Mouse (Mus musculus): Measurements from ENCODE around the gene Olfr112. TPM values are rescaled to one million over a fixed set of nuclear protein-coding genes. Genes with fewer than 3 reads are reported as not detected.
A peak's percentile ranks its signal among the peaks of the same experiment; 100 is the strongest.
"Not testable (repeated sequence)": the region's sequence is repeated elsewhere in the genome, so short reads cannot be mapped to it uniquely, and the experiment has no call there.

Gene Olfr112
- polyA plus RNA-seq (2015; fragmentation: Nextera tagmentation; extraction: Ambion mirVana): not detected in 2 replicates

- Histone ChIP-seq H3K4me1 (no peaks in the 10 kb centered on the region), H3K4me3 (replicated peaks) (no peak within 1 kb of the TSS), H3K4me2 (no peak within 1 kb of the TSS), H3K36me3 (no peaks in the 10 kb centered on the region), H3K27ac (replicated peaks) (no peak within 1 kb of the TSS), H3K9ac (replicated peaks) (no peak within 1 kb of the TSS), H3K9me3 (replicated peaks) (no peaks in the 10 kb centered on the region), H3K27me3 (replicated peaks) (no peaks in the 10 kb centered on the region)
- no peak for ATAC-seq (ENCODE audit: low FRiP score)
Measured at GRCm38 (mm10) chr17:37569351-37569750, at the start of gene Olfr112. Olfr112 (minus strand) TSS chr17:37569451.

GRCm38 (mm10) chr17:37592643-37593042 lies 23.4 kb upstream of the Olfr112 start, which contains the start of gene Olfr114:
Olfr114 (minus strand) TSS chr17:37592743.
- H3K4me3 ChIP-seq (replicated peaks): no peak within 1 kb of the TSS

DNA sequence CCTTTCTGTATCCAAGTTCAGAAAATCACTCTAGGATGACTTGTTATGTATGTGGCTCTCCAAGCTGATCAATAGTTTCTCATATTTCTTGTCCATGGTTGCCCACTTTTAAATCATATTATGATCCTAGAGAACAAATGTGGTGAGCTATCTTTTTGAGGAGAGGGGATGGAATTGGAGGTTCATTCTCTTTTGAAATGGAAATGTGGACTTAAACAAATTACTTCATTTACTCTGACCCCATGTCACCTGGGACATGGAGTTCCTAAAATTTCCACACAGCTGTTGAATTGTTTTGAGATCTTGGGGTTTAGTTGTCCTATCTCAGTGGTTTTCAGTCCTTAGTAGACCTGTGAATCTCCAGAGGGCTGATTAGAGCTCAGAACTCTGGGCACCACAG lies 8.3 kb upstream of the Olfr112 start, which contains the start of gene Olfr113:
Gene Olfr113 (minus strand): TSS at position 101 of the 400 bp plus-strand sequence.
- Histone ChIP-seq H3K27me3 (replicated peaks) (no peaks in the 10 kb centered on the region), H3K36me3 (no peaks in the 10 kb centered on the region), H3K9ac (replicated peaks) (no peak within 1 kb of the TSS), H3K4me2 (no peak within 1 kb of the TSS), H3K4me1 (no peaks in the 10 kb centered on the region), H3K27ac (replicated peaks) (no peak within 1 kb of the TSS), H3K9me3 (replicated peaks) (no peaks in the 10 kb centered on the region), H3K4me3 (replicated peaks) (no peak within 1 kb of the TSS)
- ATAC-seq (ENCODE audit: low FRiP score): no peak

More at GRCm38 (mm10) chr17:37592643-37593042, 23.4 kb upstream of the Olfr112 start, which contains the start of gene Olfr114:
- H3K36me3 ChIP-seq: no peaks in the 10 kb centered on the region
- H3K27me3 ChIP-seq (replicated peaks): no peaks in the 10 kb centered on the region
- no peak within 1 kb of the TSS for H3K4me2 ChIP-seq
- H3K4me1 ChIP-seq: no peaks in the 10 kb centered on the region
- no peak within 1 kb of the TSS for H3K27ac ChIP-seq (replicated peaks)
- H3K9me3 ChIP-seq (replicated peaks): no peaks in the 10 kb centered on the region
- no peak within 1 kb of the TSS for H3K9ac ChIP-seq (replicated peaks)
- ATAC-seq (ENCODE audit: low FRiP score): no peak

GRCm38 (mm10) chr17:37558913-37559615 lies 10.2 kb downstream of the Olfr112 start:
- ATAC-seq (ENCODE audit: low FRiP score): no peak
- Histone ChIP-seq H3K4me3 (replicated peaks) (no peak overlapping the region), H3K4me1 (no peaks in the 10 kb centered on the region), H3K4me2 (no peak overlapping the region), H3K27me3 (replicated peaks) (no peaks in the 10 kb centered on the region), H3K9ac (replicated peaks) (no peak overlapping the region), H3K27ac (replicated peaks) (no peak overlapping the region), H3K9me3 (replicated peaks) (no peaks in the 10 kb centered on the region), H3K36me3 (no peaks in the 10 kb centered on the region)
- WGBS: 60% methylated on average over 1 of the region's 1 CpGs

- Histone ChIP-seq H3K4me1 (no peaks in the 10 kb centered on the region), H3K27me3 (replicated peaks) (no peaks in the 10 kb centered on the region), H3K9ac (replicated peaks) (no peak overlapping the region), H3K36me3 (no peaks in the 10 kb centered on the region), H3K27ac (replicated peaks) (no peak overlapping the region), H3K4me3 (replicated peaks) (no peak overlapping the region), H3K9me3 (replicated peaks) (no peaks in the 10 kb centered on the region), H3K4me2 (no peak overlapping the region)
- peak; percentile 73 for ATAC-seq (ENCODE audit: low FRiP score)
- WGBS: 68% methylated on average over 3 of the region's 3 CpGs
Measured at GRCm38 (mm10) chr17:37543800-37544435, 25.3 kb downstream of the Olfr112 start.

- H3K4me3 ChIP-seq (replicated peaks): no peak overlapping the region
- WGBS: 75% methylated on average over 4 of the region's 4 CpGs
- no peak overlapping the region for H3K9ac ChIP-seq (replicated peaks)
- H3K4me1 ChIP-seq: no peaks in the 10 kb centered on the region
- no peaks in the 10 kb centered on the region for H3K9me3 ChIP-seq (replicated peaks)
- H3K36me3 ChIP-seq: no peaks in the 10 kb centered on the region
- H3K4me2 ChIP-seq: no peak overlapping the region
- H3K27ac ChIP-seq (replicated peaks): no peak overlapping the region
- ATAC-seq (ENCODE audit: low FRiP score): no peak
- no peaks in the 10 kb centered on the region for H3K27me3 ChIP-seq (replicated peaks)
Measured at GRCm38 (mm10) chr17:37541454-37542119, 27.7 kb downstream of the Olfr112 start.

- H3K4me3 ChIP-seq (replicated peaks); H3K9ac ChIP-seq (replicated peaks); H3K4me2 ChIP-seq; H3K36me3 ChIP-seq; H3K27ac ChIP-seq (replicated peaks); H3K27me3 ChIP-seq (replicated peaks); ATAC-seq (ENCODE audit: low FRiP score); H3K4me1 ChIP-seq; H3K9me3 ChIP-seq (replicated peaks): not testable (repeated sequence)
- WGBS: 58% methylated on average over 1 of the region's 1 CpGs
Measured at GRCm38 (mm10) chr17:37538416-37538815, 30.8 kb downstream of the Olfr112 start.

GRCm38 (mm10) chr17:37535173-37535572 lies 34.1 kb downstream of the Olfr112 start:
- no peaks in the 10 kb centered on the region for H3K36me3 ChIP-seq
- H3K9me3 ChIP-seq (replicated peaks): no peaks in the 10 kb centered on the region
- no peak overlapping the region for H3K9ac ChIP-seq (replicated peaks)
- no peaks in the 10 kb centered on the region for H3K4me1 ChIP-seq
- H3K27me3 ChIP-seq (replicated peaks): no peaks in the 10 kb centered on the region
- no peak overlapping the region for H3K27ac ChIP-seq (replicated peaks)
- H3K4me2 ChIP-seq: no peak overlapping the region
- H3K4me3 ChIP-seq (replicated peaks): no peak overlapping the region
- ATAC-seq (ENCODE audit: low FRiP score): no peak

DNA sequence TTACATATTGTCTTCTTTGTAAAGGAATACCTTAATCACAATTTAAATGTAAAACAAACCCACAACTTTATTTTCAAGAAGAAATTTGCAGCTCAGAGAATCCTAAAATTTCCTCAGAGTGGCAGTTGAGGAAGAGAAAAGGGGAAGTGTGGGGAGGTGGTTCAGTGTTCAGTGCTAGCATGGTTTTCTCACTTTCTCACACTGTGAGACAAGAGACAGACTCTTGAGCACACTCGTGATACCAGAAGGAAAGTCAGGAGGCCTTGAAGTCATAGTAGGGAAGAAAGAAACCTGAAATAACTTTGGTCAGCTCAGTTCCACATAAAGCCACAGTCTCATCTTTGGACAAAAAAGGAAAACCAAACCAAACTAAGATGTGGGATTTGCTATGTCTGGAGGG lies 43.8 kb downstream of the Olfr112 start:
- H3K4me3 ChIP-seq (replicated peaks); ATAC-seq (ENCODE audit: low FRiP score); H3K4me2 ChIP-seq; H3K9ac ChIP-seq (replicated peaks); H3K27me3 ChIP-seq (replicated peaks); H3K9me3 ChIP-seq (replicated peaks); H3K4me1 ChIP-seq; H3K27ac ChIP-seq (replicated peaks); H3K36me3 ChIP-seq: not testable (repeated sequence)
- WGBS: 85% methylated on average over 1 of the region's 1 CpGs

DNA sequence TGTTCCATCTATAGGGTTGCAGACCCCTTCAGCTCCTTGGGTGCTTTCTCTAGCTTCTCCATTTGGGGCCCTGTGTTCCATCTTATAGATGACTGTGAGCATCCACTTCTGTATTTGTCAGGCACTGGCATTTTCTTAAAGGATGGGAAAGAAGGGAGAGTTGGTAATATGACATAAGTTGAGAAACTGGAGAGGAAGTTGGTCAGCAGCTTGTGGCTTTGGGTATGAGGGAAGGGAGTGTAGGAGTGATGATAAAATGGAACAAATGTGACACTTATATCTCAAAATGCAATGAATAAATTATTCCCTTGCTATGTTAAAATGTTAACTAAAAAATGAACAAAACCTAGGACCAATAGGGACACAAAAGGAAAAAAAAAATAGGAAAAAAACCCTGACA lies 44.6 kb downstream of the Olfr112 start:
- not testable (repeated sequence) for H3K27me3 ChIP-seq (replicated peaks); H3K4me3 ChIP-seq (replicated peaks); H3K4me1 ChIP-seq; H3K9ac ChIP-seq (replicated peaks); ATAC-seq (ENCODE audit: low FRiP score); H3K36me3 ChIP-seq; H3K9me3 ChIP-seq (replicated peaks); H3K27ac ChIP-seq (replicated peaks); H3K4me2 ChIP-seq
